Mouse (Mus musculus) liver, embryonic 12.5 days (tissue): ENCODE results near the gene Gm30191. TPM values are rescaled to one million over a fixed set of nuclear protein-coding genes. Genes with fewer than 3 reads are reported as not detected.

Source experiments
- ATAC-seq: fragments of 200-750 bp; cut with Nextera tagmentation; 2 replicates; pipeline ENCODE4 v1.8.0; 2017; ENCODE audit warnings: moderate number of reproducible peaks, mild to moderate bottlenecking, moderate library complexity
- H3K27ac ChIP-seq: fragments of 300-500 bp; sonication (generic); 2 replicates; pipeline ENCODE4 v1.5.1; 2016; ENCODE audit warnings: mild to moderate bottlenecking
- H3K27me3 ChIP-seq: fragments of 300-500 bp; sonication (generic); replicated peaks from 2 replicates; pipeline ENCODE4 v1.6.1; 2016; ENCODE audit warnings: mild to moderate bottlenecking, moderate library complexity
- H3K36me3 ChIP-seq: fragments of 300-500 bp; sonication (generic); 2 replicates; pipeline ENCODE4 v1.6.1; 2016; ENCODE audit warnings: mild to moderate bottlenecking, moderate library complexity
- H3K4me1 ChIP-seq: fragments of 300-500 bp; sonication (generic); 2 replicates; pipeline ENCODE4 v1.6.1; 2016
- H3K4me2 ChIP-seq: fragments of 300-500 bp; sonication (generic); 2 replicates; pipeline ENCODE4 v1.6.1; 2016; ENCODE audit warnings: mild to moderate bottlenecking, moderate library complexity
- H3K4me3 ChIP-seq: fragments of 300-500 bp; sonication (generic); 2 replicates; pipeline ENCODE4 v1.5.1; 2016; ENCODE audit warnings: mild to moderate bottlenecking, moderate library complexity
- H3K9ac ChIP-seq: fragments of 300-500 bp; sonication (generic); 2 replicates; pipeline ENCODE4 v1.6.1; 2016; ENCODE audit warnings: mild to moderate bottlenecking, moderate library complexity
- H3K9me3 ChIP-seq: fragments of 300-500 bp; sonication (generic); replicated peaks from 2 replicates; pipeline ENCODE4 v1.6.1; 2016; ENCODE audit warnings: mild to moderate bottlenecking, moderate library complexity
- WGBS: fragments of 180-500 bp; shearing (Covaris S2); methylation state at CpG from one replicate; pipeline ENCODE4 v1.1.7; 2016; ENCODE audit not compliant: insufficient replicate concordance; 5-methylcytosine and 5-hydroxymethylcytosine counted together
- polyA plus RNA-seq: library from polyadenylated mRNA; unstranded; fragments of >200 nt; fragmentation: Nextera tagmentation; extraction: Ambion mirVana; gene quantifications from 2 replicates; pipeline ENCODE4 v1.2.1, GENCODE M21; 2016

Gene Gm30191
- polyA plus RNA-seq, 1 experiment from 2014 or later, result not detected

DNA sequence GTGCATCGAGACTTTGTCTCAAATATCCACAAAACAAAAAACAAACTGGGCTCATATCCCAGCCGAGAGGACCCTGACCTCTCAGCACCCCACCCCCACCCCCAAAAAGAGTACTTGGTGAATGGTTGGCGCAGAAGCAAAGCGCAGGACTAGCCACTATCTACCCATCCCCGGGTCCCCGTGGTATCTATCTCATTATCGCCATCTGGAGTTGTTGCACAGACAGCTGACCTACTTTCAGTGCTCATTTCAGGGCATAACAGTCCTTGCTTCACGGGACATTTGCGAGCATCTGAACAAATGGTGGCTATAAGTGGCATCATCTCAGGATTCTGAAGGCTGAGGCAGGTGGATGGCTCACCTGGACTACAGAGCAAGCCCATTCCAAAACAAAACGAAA lies 8.0 kb upstream of the Gm30191 start:
- no peaks in the 10 kb centered on the region for H3K9me3 ChIP-seq
- H3K4me1 ChIP-seq, result peaks cover 18% of the 10 kb centered on the region
- H3K36me3 ChIP-seq, result peaks cover 5% of the 10 kb centered on the region; the same call in 1 of the 2 replicates
- no peak for ATAC-seq
- WGBS, result 14% methylated on average over 10 of the region's 10 CpGs
- H3K27ac ChIP-seq, result no peak overlapping the region
- H3K27me3 ChIP-seq, result peaks cover 54% of the 10 kb centered on the region
- H3K9ac ChIP-seq, result no peak overlapping the region
- H3K4me3 ChIP-seq, result peak overlapping the region; percentile 10; the same call in 1 of the 2 replicates
- peak overlapping the region; percentile 48 for H3K4me2 ChIP-seq

DNA sequence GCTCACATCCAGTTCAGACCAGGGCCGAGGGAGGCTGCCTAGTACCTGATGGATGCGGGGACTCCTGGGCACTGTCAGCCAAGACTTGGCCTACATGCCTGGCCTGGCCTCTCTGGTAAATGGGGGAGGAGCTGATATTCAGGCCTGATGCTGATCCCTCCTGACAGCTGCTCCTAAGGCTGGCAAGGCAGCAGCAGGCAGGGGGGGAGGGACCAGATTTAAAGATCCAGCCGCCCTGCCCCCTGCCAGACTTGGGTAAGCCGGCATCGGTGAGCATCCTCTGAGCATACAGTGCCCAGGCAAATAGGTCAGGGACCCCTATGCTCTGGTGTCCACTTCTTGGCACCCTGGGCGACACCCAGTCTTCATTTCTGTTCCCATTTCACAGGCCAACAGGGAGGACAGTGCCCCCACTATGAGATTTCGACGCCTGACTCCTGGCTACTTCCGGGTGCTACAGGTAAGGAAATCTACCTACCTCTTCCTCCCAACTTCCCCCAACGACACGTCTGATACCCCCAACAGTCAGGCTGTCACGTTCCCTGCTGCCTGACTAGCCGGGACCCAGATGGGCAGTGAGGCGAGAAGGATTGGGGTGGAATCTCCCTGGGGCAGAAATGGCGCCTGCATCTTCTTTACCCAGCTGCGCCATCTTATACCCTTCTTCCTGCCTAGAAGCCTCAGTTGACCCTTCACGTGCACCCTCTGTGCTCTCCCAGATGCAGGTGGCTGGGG lies 3.1 kb upstream of the Gm30191 start, which contains the start of gene E130218I03Rik:
TSS of gene E130218I03Rik (plus strand) at position 147 of the 735 bp plus-strand sequence.
- Histone ChIP-seq H3K27me3 (peaks cover 37% of the 10 kb centered on the region), H3K4me3 (peak within 1 kb of the TSS; percentile 87), H3K9me3 (no peaks in the 10 kb centered on the region), H3K4me2 (peak within 1 kb of the TSS; percentile 97), H3K27ac (peak within 1 kb of the TSS; percentile 11; the same call in 1 of the 2 replicates), H3K36me3 (peaks cover 11% of the 10 kb centered on the region; the same call in 1 of the 2 replicates), H3K4me1 (peaks cover 25% of the 10 kb centered on the region), H3K9ac (peak within 1 kb of the TSS; percentile 81)
- 82% methylated on average over 17 of the region's 17 CpGs for WGBS
- no peak for ATAC-seq

DNA sequence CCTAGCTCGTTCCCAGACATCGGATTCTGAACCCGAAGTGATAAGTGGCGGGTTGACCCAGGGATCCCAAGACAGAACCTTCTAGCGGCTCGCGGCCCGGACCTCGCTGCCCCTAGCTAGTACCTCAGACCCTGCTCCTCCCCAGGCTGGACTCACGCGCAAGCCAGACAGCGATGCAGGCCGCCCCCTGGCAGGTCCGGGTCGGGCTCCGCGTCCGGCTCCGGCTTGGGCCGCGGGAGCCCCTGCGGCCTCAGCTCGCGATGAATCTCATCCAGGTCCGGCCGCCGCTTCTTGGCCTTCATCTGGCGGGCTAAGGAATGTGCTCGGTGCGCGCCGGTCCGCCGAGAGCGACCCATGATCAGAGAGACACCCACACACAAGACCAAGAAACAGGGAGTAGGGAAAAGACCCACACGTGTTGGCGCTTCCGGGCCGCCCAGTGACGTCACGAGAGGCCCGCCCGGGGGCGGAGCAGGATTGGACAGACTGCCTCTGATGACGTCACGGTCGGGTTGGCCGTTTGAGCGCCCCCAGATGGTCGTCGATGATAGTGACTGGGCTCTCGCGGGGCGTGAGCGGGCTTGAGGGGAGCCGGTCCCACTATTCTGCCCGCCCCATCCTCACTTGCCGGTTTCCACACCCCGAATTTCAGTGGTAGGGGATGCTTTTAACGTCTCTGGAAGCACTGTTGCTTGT lies 1.4 kb upstream of the Gm30191 start, which contains the start of gene Zfp593:
TSS of gene Zfp593 (minus strand) at position 445 of the 696 bp plus-strand sequence.
- peak within 1 kb of the TSS; percentile 81 for H3K9ac ChIP-seq
- H3K9me3 ChIP-seq, result no peaks in the 10 kb centered on the region
- peaks cover 46% of the 10 kb centered on the region for H3K27me3 ChIP-seq
- H3K4me2 ChIP-seq, result peak within 1 kb of the TSS; percentile 97
- peaks cover 29% of the 10 kb centered on the region for H3K4me1 ChIP-seq
- peaks cover 11% of the 10 kb centered on the region; the same call in 1 of the 2 replicates for H3K36me3 ChIP-seq
- H3K27ac ChIP-seq, result no peak within 1 kb of the TSS
- peak; percentile 82 for ATAC-seq
- peak within 1 kb of the TSS; percentile 87 for H3K4me3 ChIP-seq
- 1% methylated on average over 60 of the region's 60 CpGs for WGBS

DNA sequence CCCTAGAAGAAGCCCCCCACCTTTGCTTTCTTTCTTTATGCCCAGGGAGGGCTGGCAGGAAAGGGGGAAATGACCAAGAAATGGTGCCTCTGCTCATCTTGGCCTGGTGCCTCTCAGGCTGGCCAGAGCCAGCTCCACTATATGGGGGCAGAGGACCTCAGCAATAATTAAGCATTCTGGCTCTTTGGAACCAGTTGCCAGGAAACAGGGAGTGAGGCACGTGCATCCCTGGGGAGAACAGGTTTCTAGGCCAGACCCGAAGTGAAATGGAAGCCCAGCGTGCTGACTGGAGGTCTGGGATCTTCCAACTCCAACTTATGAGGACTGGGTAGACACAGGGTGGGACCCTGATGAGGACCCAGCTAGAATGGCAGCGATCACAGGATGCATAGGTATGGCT lies 479 bp upstream of the Gm30191 start:
- 34% methylated on average over 4 of the region's 4 CpGs for WGBS
- no peak for ATAC-seq

DNA sequence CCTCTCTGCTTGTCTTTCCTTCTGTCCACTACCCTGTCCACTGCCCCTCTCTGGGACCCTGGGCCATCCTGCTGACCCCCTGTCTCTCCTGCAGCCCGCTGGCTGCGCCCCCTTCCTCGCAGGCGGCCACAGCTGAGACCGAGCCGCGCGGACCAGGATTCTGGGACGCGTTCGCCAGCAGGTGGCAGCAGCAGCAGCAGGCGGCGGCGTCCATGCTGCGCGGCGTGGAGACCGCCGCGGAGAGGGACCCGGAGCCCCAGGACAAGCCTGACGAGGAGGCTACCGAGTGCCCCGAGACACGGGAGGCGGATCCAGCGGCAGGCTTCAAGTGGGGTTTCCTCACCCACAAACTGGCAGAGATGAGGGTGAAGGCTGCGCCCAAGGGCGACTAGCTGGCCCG lies 2.9 kb downstream of the Gm30191 start:
- Histone ChIP-seq H3K4me1 (peaks cover 60% of the 10 kb centered on the region), H3K9ac (no peak overlapping the region), H3K27me3 (peaks cover 89% of the 10 kb centered on the region), H3K27ac (no peak overlapping the region), H3K4me2 (peak overlapping the region; percentile 71), H3K9me3 (no peaks in the 10 kb centered on the region), H3K36me3 (no peaks in the 10 kb centered on the region), H3K4me3 (peak overlapping the region; percentile 48)
- WGBS, result 2% methylated on average over 30 of the region's 30 CpGs
- ATAC-seq, result no peak

More for the DNA sequence above, 479 bp upstream of the Gm30191 start:
- Histone ChIP-seq H3K4me1 (peaks cover 39% of the 10 kb centered on the region), H3K4me2 (no peak overlapping the region), H3K9me3 (no peaks in the 10 kb centered on the region), H3K36me3 (peaks cover 11% of the 10 kb centered on the region; the same call in 1 of the 2 replicates), H3K27me3 (peaks cover 55% of the 10 kb centered on the region), H3K4me3 (no peak overlapping the region), H3K9ac (no peak overlapping the region), H3K27ac (no peak overlapping the region)

DNA sequence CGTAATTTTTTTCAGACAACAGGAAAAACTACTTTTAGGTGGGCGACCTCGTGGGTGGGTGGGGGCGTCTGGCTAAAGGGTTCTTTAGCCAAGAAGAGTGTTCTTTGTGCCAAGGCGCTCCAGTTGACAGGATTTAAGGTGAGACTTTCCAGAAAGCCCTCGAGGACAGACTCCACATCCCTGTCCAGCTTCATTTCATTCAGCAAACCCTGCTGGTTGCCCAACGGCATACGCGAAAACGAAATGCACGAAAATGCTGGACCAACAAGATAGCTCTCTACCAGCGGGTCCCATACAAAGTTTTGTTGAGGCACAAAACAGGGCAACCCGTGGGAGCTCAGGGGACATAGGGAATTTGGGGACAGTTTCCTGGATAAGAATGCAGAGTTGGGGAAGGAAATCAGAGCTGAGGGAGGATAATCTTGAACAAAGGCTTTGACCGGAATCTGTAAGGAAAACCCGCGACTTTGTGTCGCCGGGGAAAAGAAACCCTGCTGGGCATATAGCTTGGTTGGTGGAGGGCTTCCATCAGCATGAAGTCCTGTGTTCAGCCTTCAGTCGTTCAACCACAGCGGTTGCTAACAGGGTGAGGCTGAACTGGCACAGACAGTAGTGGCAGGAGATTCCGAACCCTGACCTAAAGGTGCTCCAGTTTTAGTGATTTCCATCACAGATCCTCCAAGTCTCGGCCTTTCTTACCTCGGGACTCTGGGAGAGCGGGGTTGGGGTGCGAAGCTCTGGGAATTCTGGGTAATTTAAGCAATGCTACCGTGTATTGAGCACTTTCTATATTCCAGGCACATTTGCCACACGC lies 3.6 kb downstream of the Gm30191 start:
- Histone ChIP-seq H3K27me3 (peaks cover 96% of the 10 kb centered on the region), H3K4me2 (peak overlapping the region; percentile 71), H3K4me3 (peak overlapping the region; percentile 48), H3K9me3 (no peaks in the 10 kb centered on the region), H3K4me1 (peaks cover 54% of the 10 kb centered on the region), H3K27ac (no peak overlapping the region), H3K9ac (no peak overlapping the region), H3K36me3 (no peaks in the 10 kb centered on the region)
- no peak for ATAC-seq
- WGBS, result 13% methylated on average over 27 of the region's 27 CpGs

DNA sequence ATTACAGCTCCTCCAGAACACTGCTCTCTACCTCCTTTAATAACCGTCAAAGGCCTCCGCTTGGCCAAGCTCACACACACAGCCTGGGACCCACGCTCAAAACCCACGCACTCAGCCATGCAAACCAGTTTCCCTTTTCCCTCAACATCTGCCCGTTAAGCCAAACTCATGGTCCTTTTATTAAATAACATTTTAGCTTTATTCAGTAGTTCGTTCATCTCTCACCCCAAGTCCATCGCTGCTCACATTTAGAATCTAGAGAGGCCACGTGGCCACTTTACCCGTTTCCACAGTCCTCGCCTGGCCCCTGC lies 4.2 kb downstream of the Gm30191 start:
- Histone ChIP-seq H3K27ac (no peak overlapping the region), H3K36me3 (no peaks in the 10 kb centered on the region), H3K27me3 (peaks cover 100% of the 10 kb centered on the region), H3K4me1 (peaks cover 54% of the 10 kb centered on the region), H3K4me3 (peak overlapping the region; percentile 48), H3K9ac (no peak overlapping the region), H3K9me3 (no peaks in the 10 kb centered on the region), H3K4me2 (peak overlapping the region; percentile 71)
- ATAC-seq, result no peak
- 16% methylated on average over 10 of the region's 10 CpGs for WGBS

DNA sequence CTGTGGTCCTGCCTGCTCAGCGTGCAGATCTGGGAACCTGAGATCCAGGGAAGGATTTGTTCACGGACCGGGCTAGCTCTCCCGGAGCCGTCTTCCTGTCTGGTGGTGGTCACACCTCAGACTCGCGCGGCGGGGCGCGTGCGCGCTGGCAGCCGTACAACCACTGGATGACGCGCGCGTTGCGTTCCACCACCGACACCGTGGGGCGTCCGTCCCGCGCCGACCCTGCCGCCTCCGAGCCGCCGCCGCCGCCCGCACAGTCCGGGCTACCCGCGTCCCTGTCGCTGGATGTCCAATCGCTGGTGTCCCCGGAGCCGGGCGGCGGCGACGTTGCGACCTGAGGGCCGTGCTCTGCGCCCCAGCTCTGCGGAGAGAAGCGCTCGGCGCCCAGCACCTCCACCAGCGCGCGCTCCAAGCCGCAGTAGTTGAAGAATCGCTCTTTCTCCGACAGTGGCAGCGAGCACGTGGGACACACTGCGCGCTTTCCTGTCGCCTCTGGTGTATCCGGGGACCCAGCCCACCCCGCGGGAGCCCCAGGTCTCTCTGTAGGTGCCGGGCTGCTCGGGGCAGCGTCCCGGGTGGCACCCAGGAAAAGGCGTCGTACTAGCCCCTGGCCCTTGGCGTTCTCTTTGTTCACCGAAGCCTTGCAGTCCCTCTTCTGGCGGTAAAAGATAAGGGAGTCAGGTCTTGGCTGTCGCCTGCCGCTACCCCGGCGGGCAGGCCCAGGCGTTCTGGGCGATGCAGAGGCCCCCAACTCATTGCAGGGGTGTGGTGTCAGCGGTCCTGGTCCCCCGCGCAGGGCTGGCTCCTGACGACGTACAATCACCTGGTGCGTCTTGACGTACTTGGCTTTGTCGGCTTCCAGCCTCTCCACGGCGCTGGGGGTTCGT lies 4.8 kb downstream of the Gm30191 start:
- H3K36me3 ChIP-seq, result no peaks in the 10 kb centered on the region
- H3K9ac ChIP-seq, result peak overlapping the region; percentile 36
- no peak overlapping the region for H3K27ac ChIP-seq
- peaks cover 100% of the 10 kb centered on the region for H3K27me3 ChIP-seq
- peak overlapping the region; percentile 48 for H3K4me3 ChIP-seq
- peak overlapping the region; percentile 71 for H3K4me2 ChIP-seq
- WGBS, result under 1% methylated on average over 91 of the region's 91 CpGs
- peaks cover 60% of the 10 kb centered on the region for H3K4me1 ChIP-seq
- ATAC-seq, result 0 out of 2 replicates have a peak, but pooled peaks have one; percentile 40
- no peaks in the 10 kb centered on the region for H3K9me3 ChIP-seq

DNA sequence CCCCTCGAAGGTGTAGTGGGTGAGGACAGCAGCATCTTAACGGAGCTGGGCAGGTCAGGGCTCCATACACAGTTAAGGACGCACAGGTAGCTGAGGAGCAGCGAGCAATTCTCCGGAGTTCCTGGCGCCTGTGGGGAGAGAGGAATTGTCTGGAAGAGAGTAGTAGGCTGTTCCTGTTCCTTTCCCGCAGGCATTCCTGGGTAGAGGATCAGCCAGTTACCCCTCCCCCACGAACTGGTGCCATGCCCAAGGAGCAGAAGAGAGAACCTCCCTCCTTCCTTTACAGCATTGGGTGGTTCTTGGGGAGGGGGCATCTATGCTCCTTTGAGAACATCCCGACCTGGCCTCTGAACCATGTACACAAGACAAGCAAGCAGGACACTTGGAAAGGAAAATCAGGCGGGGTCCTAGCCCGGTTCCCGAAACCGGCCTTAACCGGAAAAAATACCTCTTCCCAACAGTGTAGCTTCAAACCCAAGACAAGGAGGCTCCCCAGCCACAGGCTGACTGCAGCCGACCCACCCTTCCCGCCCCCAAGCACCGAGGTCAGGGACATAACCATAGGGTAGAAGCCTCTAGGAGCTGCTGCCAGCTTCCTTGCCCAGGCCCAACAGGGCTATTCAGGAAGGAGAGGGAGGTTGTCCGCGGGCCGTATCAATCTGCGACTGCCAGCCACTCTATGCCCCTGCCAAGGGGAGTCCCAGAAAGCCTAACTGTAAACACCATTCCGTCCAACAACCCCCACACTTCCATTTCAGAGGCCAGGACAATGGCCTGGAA lies 5.6 kb downstream of the Gm30191 start:
- Histone ChIP-seq H3K9ac (no peak overlapping the region), H3K4me2 (peak overlapping the region; percentile 71), H3K27me3 (peaks cover 96% of the 10 kb centered on the region), H3K4me3 (peak overlapping the region; percentile 48), H3K27ac (no peak overlapping the region), H3K9me3 (no peaks in the 10 kb centered on the region), H3K4me1 (peaks cover 68% of the 10 kb centered on the region), H3K36me3 (no peaks in the 10 kb centered on the region)
- ATAC-seq, result no peak
- 9% methylated on average over 22 of the region's 22 CpGs for WGBS

DNA sequence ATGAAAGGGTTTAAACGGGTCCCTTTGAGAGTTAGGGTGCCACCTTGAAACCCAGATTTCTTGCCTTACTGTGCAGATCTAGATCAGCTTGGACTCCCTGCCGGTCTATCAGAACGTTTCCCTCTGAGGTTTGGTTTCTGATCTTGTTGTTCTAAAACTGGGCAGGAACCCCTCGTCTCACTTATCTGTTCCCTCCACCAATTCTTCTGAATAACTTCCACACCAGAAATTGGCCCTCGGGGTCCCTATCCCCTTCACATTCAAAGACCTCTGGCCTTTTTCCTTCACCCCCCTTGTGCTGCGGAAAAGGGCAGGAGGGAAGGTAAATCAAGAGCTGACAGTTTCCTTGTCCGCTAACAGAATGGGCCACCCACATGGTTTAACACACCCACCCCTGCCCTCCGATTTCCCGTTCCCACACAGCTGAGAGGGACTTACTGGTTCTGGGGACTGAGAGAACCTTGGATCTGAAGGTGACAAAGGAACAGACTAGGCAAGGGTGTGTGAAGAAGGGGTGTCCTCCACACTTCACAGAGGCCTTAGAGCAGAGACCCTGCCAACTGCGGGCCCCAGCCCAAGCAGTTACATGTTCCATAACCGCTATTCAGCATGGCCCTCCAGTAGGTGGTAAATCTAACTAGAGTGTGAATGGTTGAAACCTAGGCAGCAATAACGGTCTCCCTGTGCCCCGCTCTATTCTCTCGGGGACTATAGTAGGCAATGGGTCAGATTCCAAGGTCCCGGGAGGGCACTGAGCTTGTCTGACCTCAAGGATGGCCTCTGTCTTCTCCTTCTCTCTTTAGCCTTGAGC lies 6.4 kb downstream of the Gm30191 start:
- ATAC-seq, result no peak
- Histone ChIP-seq H3K27ac (no peak overlapping the region), H3K36me3 (no peaks in the 10 kb centered on the region), H3K4me2 (peak overlapping the region; percentile 71), H3K4me1 (peaks cover 68% of the 10 kb centered on the region), H3K4me3 (peak overlapping the region; percentile 28; the same call in 1 of the 2 replicates), H3K9ac (no peak overlapping the region), H3K9me3 (no peaks in the 10 kb centered on the region), H3K27me3 (peaks cover 96% of the 10 kb centered on the region)
- WGBS, result 10% methylated on average over 15 of the region's 15 CpGs
